Mouse (Mus musculus) intestine, embryonic 15.5 days (tissue): ENCODE measurements around the gene Nuak1. TPM values are rescaled to one million over a fixed set of nuclear protein-coding genes. Genes with fewer than 3 reads are reported as not detected.

Source experiments
- ATAC-seq: fragments of 200-750 bp; cut with Nextera tagmentation; 2 replicates; pipeline ENCODE4 v1.8.0; 2017; ENCODE audit warnings: moderate TSS enrichment, moderate library complexity
- H3K27ac ChIP-seq: fragments of 300-500 bp; sonication (generic); 2 replicates; pipeline ENCODE4 v1.5.1; 2015; ENCODE audit warnings: mild to moderate bottlenecking, inconsistent platforms
- H3K27me3 ChIP-seq: fragments of 300-500 bp; sonication (generic); replicated peaks from 2 replicates; pipeline ENCODE4 v1.6.1; 2015; ENCODE audit warnings: inconsistent platforms
- H3K36me3 ChIP-seq: fragments of 300-500 bp; sonication (generic); 2 replicates; pipeline ENCODE4 v1.6.1; 2015; ENCODE audit warnings: inconsistent platforms
- H3K4me1 ChIP-seq: fragments of 300-500 bp; sonication (generic); replicated peaks from 2 replicates; pipeline ENCODE4 v1.6.1; 2015; ENCODE audit warnings: inconsistent platforms
- H3K4me2 ChIP-seq: fragments of 300-500 bp; sonication (generic); replicated peaks from 2 replicates; pipeline ENCODE4 v1.6.1; 2015; ENCODE audit warnings: mild to moderate bottlenecking, inconsistent platforms
- H3K4me3 ChIP-seq: fragments of 300-500 bp; sonication (generic); replicated peaks from 2 replicates; pipeline ENCODE4 v1.5.1; 2015; ENCODE audit warnings: inconsistent platforms
- H3K9ac ChIP-seq: fragments of 300-500 bp; sonication (generic); 2 replicates; pipeline ENCODE4 v1.6.1; 2015; ENCODE audit warnings: inconsistent platforms
- H3K9me3 ChIP-seq: fragments of 300-500 bp; sonication (generic); 2 replicates; pipeline ENCODE4 v1.6.1; 2016; ENCODE audit warnings: inconsistent platforms
- WGBS: fragments of 180-500 bp; shearing (Covaris S2); methylation state at CpG from one replicate; pipeline ENCODE4 v1.1.7; 2015; 5-methylcytosine and 5-hydroxymethylcytosine counted together
- polyA plus RNA-seq: library from polyadenylated mRNA; unstranded; fragments of >200 nt; fragmentation: Nextera tagmentation; extraction: Ambion mirVana; gene quantifications from 2 replicates; pipeline ENCODE4 v1.2.1, GENCODE M21; 2015

Gene Nuak1
- polyA plus RNA-seq, 1 experiment from 2014 or later, result 0.92 TPM

- H3K27ac ChIP-seq, result no peak overlapping the region
Measured at GRCm38 (mm10) chr10:84441846-84442245, 1.4 kb upstream of the Nuak1 start.

GRCm38 (mm10) chr10:84441434-84441785, 1.0 kb upstream of the Nuak1 start:
- under 1% methylated on average over 7 of the region's 7 CpGs for WGBS

More at GRCm38 (mm10) chr10:84441846-84442245, 1.4 kb upstream of the Nuak1 start:
- H3K36me3 ChIP-seq, result no peaks in the 10 kb centered on the region
- WGBS, result 13% methylated on average over 11 of the region's 11 CpGs
- peak; percentile 10; the same call in 1 of the 2 replicates for ATAC-seq
- H3K4me1 ChIP-seq, result peaks cover 21% of the 10 kb centered on the region; the same call in 1 of the 2 replicates
- peak overlapping the region; percentile 97 for H3K9ac ChIP-seq
- no peaks in the 10 kb centered on the region for H3K9me3 ChIP-seq
- no peaks in the 10 kb centered on the region for H3K27me3 ChIP-seq
- H3K4me3 ChIP-seq, result peak overlapping the region; percentile 73
- H3K4me2 ChIP-seq, result peak overlapping the region; percentile 89

DNA sequence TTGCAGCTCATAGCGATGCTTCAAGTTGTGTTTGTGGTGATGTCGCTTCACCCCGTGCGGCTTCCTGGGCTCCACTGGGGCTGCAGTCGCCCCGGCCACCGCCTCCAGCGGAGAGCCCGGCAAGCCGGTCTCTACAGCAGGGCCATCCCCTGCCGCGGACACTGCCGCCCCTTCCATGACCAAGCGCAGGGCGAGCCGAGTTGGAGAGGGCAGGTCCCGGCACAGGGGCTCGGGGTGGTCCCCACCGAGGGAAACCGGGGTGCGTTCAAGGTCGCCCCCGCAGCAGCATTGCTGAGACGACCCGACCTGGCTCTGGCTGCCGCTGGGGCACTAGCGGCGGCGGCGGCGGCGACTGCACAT, 236 bp downstream of the Nuak1 start:
- H3K4me1 ChIP-seq, result peaks cover 21% of the 10 kb centered on the region; the same call in 1 of the 2 replicates
- H3K36me3 ChIP-seq, result no peaks in the 10 kb centered on the region
- H3K9me3 ChIP-seq, result no peaks in the 10 kb centered on the region
- peak overlapping the region; percentile 97 for H3K9ac ChIP-seq
- peak overlapping the region; percentile 89 for H3K4me2 ChIP-seq
- WGBS, result under 1% methylated on average over 32 of the region's 32 CpGs
- H3K27ac ChIP-seq, result peak overlapping the region; percentile 90
- H3K27me3 ChIP-seq, result no peaks in the 10 kb centered on the region
- peak; percentile 37; the same call in 1 of the 2 replicates for ATAC-seq
- peak overlapping the region; percentile 73 for H3K4me3 ChIP-seq

More at GRCm38 (mm10) chr10:84441434-84441785, 1.0 kb upstream of the Nuak1 start:
- Histone ChIP-seq H3K27me3 (no peaks in the 10 kb centered on the region), H3K9ac (peak overlapping the region; percentile 97), H3K4me3 (peak overlapping the region; percentile 73), H3K4me1 (peaks cover 21% of the 10 kb centered on the region; the same call in 1 of the 2 replicates), H3K9me3 (no peaks in the 10 kb centered on the region), H3K27ac (peak overlapping the region; percentile 90), H3K4me2 (peak overlapping the region; percentile 89), H3K36me3 (no peaks in the 10 kb centered on the region)
- no peak; the same call in 1 of the 2 replicates for ATAC-seq

DNA sequence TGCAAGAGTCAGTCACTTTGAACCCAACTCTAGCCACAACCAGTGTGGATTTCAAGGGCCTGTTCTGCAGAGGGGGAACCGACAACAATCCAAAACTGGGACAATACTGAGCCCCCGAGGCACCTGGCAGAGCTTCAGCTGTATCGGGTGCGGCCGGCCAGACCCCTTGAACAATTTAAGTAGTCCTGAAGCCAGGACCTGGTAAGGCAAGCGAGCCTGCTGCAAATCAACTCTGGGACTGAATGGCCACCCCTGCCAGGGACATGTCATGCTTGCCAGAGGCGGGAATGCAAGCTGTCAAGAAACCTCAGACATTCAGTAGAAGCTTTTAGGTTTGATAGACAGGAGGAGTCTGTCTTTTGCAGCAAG, 1.2 kb downstream of the Nuak1 start:
- peaks cover 22% of the 10 kb centered on the region; the same call in 1 of the 2 replicates for H3K4me1 ChIP-seq

DNA sequence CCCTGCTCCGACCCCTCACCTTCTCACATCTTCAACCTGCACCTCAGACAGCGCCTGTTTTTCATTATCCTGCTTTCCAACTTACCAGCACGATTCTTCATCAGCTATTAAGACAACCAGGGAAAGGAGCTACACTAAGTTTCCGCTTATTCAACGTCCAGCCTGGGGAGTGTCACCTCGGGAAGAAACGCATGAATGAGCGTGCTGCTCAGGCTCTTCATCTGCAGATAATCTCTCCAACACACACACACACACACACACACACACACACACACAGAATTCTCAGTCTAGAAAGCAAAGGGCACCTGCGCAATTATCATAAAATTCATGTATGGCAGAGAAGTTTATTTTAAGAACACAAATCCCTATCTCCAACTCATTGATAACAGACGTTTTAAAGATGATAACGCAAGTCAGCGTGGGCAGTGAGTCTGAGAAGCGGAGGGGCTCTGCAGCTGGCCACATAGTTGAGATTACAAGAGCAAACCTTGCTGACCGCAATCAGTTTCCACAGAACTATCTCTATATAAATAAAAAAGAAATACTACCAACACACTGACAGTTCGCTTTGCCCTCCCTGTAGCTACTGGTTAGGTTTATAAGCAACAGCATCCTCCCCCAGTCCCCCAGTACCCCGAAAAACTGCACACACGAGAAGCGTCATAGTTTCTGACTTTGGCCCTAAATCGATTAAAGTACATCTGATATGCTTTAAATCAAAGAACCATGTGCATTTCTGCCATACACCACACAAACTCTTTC, 1.8 kb downstream of the Nuak1 start:
- Histone ChIP-seq H3K4me1 (peaks cover 26% of the 10 kb centered on the region; the same call in 1 of the 2 replicates), H3K4me2 (peak overlapping the region; percentile 89), H3K27ac (peak overlapping the region; percentile 42; the same call in 1 of the 2 replicates), H3K9ac (peak overlapping the region; percentile 33; the same call in 1 of the 2 replicates), H3K27me3 (no peaks in the 10 kb centered on the region), H3K9me3 (no peaks in the 10 kb centered on the region), H3K36me3 (no peaks in the 10 kb centered on the region), H3K4me3 (peak overlapping the region; percentile 73)
- no peak for ATAC-seq
- 32% methylated on average over 19 of the region's 19 CpGs for WGBS

More for the DNA sequence above, 1.2 kb downstream of the Nuak1 start:
- peak overlapping the region; percentile 89 for H3K4me2 ChIP-seq
- H3K4me3 ChIP-seq, result peak overlapping the region; percentile 73
- H3K9ac ChIP-seq, result peak overlapping the region; percentile 33; the same call in 1 of the 2 replicates
- H3K36me3 ChIP-seq, result no peaks in the 10 kb centered on the region
- H3K27me3 ChIP-seq, result no peaks in the 10 kb centered on the region
- ATAC-seq, result no peak
- 28% methylated on average over 7 of the region's 7 CpGs for WGBS
- H3K27ac ChIP-seq, result no peak overlapping the region
- no peaks in the 10 kb centered on the region for H3K9me3 ChIP-seq

DNA sequence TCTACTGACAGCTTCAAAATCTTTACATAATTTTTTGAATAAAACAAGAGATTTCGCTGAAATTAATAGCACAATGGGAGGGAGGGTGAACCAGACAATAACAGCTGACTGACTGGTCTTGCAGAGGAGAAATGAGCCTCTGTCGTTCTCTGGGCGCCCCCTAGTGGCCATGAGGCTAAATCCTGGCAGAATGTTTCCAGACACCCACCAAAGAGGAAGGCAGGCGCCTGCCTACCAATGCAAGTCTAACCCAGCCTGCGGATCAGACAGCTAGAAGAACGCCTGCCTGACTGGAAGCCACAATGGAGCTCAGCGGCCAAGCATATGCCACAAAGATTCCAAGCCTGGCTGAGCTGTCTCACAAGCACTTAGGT, 2.4 kb downstream of the Nuak1 start:
- H3K4me2 ChIP-seq, result peak overlapping the region; percentile 89
- H3K27me3 ChIP-seq, result no peaks in the 10 kb centered on the region
- H3K4me3 ChIP-seq, result peak overlapping the region; percentile 73
- peak; percentile 20; the same call in 1 of the 2 replicates for ATAC-seq
- H3K9me3 ChIP-seq, result no peaks in the 10 kb centered on the region
- peak overlapping the region; percentile 42; the same call in 1 of the 2 replicates for H3K27ac ChIP-seq
- WGBS, result under 1% methylated on average over 7 of the region's 7 CpGs
- H3K4me1 ChIP-seq, result peaks cover 30% of the 10 kb centered on the region; the same call in 1 of the 2 replicates
- no peak overlapping the region; the same call in 1 of the 2 replicates for H3K9ac ChIP-seq
- no peaks in the 10 kb centered on the region for H3K36me3 ChIP-seq

DNA sequence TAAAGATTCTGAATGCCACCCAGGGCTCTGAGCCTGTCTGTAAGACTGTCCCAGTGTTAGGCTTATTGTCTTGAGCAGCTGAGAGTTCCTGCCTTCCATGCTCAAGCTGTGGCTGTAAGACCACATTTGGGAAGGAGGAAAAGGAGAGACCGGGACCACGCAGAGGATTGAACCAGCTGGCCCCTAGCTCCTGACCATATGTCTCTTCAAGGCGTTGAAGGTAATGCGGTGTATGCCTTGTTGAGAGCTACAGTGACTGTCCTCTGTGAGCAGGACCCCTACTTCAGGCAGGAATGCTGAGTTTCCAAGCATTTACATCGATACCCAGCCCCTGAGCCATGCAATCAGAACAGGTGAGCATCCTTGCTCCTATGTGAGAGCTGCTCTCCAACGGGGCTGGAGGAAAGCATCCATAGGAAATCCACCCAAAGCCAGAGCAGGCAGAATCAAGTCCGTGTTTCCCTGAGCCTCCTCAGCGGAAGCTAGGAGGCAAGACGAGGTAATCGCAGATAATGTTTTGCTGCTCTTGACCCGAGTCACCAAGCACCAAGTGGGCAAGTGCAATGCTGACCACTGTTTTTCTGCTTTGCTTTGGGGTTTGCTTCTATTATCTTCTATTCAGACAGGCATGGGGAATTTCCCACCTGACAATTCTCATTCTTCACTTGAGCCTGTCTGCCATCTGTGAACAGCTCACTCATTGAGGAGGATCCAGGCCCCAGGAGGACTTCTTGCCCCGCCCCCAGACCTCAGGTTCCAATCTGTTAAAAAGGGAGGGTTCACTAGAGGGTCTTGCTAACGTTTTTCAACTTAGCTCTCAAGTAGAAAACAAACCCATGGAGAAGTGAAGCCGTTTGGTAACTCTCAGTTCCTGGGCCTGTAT, 3.0 kb downstream of the Nuak1 start:
- H3K27me3 ChIP-seq, result no peaks in the 10 kb centered on the region
- peak overlapping the region; percentile 21; the same call in 1 of the 2 replicates for H3K4me2 ChIP-seq
- H3K4me1 ChIP-seq, result peaks cover 31% of the 10 kb centered on the region; the same call in 1 of the 2 replicates
- ATAC-seq, result no peak
- 50% methylated on average over 14 of the region's 14 CpGs for WGBS
- H3K9me3 ChIP-seq, result no peaks in the 10 kb centered on the region
- H3K9ac ChIP-seq, result no peak overlapping the region; the same call in 1 of the 2 replicates
- H3K36me3 ChIP-seq, result no peaks in the 10 kb centered on the region
- H3K4me3 ChIP-seq, result no peak overlapping the region
- H3K27ac ChIP-seq, result no peak overlapping the region

- Histone ChIP-seq H3K36me3 (no peaks in the 10 kb centered on the region), H3K4me3 (no peak overlapping the region), H3K27ac (no peak overlapping the region), H3K4me2 (no peak overlapping the region), H3K4me1 (peaks cover 23% of the 10 kb centered on the region; the same call in 1 of the 2 replicates), H3K27me3 (no peaks in the 10 kb centered on the region), H3K9ac (no peak overlapping the region; the same call in 1 of the 2 replicates), H3K9me3 (no peaks in the 10 kb centered on the region)
- 60% methylated on average over 11 of the region's 11 CpGs for WGBS
- ATAC-seq, result no peak
Measured at GRCm38 (mm10) chr10:84435930-84436329, 4.5 kb downstream of the Nuak1 start.

GRCm38 (mm10) chr10:84433193-84433801, 7.1 kb downstream of the Nuak1 start:
- Histone ChIP-seq H3K9ac (no peak overlapping the region), H3K4me2 (no peak overlapping the region), H3K27me3 (no peaks in the 10 kb centered on the region), H3K4me3 (no peak overlapping the region), H3K9me3 (no peaks in the 10 kb centered on the region), H3K4me1 (peaks cover 16% of the 10 kb centered on the region; the same call in 1 of the 2 replicates), H3K27ac (0 out of 2 replicates have a peak overlapping the region, but pooled peaks have one; percentile 36), H3K36me3 (no peaks in the 10 kb centered on the region)
- WGBS, result 35% methylated on average over 21 of the region's 21 CpGs
- ATAC-seq, result peak; percentile 67

DNA sequence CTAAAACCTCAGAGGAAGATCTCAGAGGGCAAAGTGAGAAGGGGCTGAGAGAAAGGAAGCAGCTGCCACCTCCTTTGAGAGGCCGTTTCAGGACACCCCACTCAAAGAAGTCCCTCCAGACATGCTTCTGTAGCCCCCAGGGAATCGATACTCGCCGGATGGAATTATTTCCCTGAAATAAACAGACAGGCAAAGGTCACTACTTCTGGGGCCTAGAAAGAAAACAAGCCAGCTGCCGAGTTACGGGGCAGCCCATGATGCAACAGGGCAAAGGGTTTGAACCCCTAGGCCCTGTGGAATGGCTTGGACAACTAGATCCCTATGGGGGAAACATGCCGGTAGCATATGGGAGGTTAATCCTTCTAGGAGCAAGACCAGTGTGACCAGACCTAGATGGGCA, 16.0 kb downstream of the Nuak1 start:
- Histone ChIP-seq H3K4me3 (no peak overlapping the region), H3K36me3 (no peaks in the 10 kb centered on the region), H3K4me2 (no peak overlapping the region), H3K27ac (no peak overlapping the region), H3K27me3 (no peaks in the 10 kb centered on the region), H3K9ac (no peak overlapping the region), H3K9me3 (no peaks in the 10 kb centered on the region), H3K4me1 (no peaks in the 10 kb centered on the region)
- 52% methylated on average over 7 of the region's 7 CpGs for WGBS
- ATAC-seq, result no peak

- H3K27me3 ChIP-seq, result no peaks in the 10 kb centered on the region
- H3K4me1 ChIP-seq, result no peaks in the 10 kb centered on the region
- 78% methylated on average over 5 of the region's 5 CpGs for WGBS
- no peak overlapping the region for H3K4me2 ChIP-seq
- H3K27ac ChIP-seq, result no peak overlapping the region
- H3K9ac ChIP-seq, result no peak overlapping the region
- no peaks in the 10 kb centered on the region for H3K9me3 ChIP-seq
- ATAC-seq, result no peak
- H3K4me3 ChIP-seq, result no peak overlapping the region
- H3K36me3 ChIP-seq, result no peaks in the 10 kb centered on the region
Measured at GRCm38 (mm10) chr10:84423903-84424302, 16.5 kb downstream of the Nuak1 start.
